Mouse (Mus musculus): ENCODE measurements at regions not wholly inside any gene's neighbourhood (a gene's known extent, or its start where the extent isn't known, plus 50 kb on each side); places are given as distances from the start of the nearest gene placed in this dataset.

- no peak for DNase-seq
Observed at GRCm38 (mm10) chr17:44420098-44421070, 232.0 kb downstream of the Clic5 start.

DNA sequence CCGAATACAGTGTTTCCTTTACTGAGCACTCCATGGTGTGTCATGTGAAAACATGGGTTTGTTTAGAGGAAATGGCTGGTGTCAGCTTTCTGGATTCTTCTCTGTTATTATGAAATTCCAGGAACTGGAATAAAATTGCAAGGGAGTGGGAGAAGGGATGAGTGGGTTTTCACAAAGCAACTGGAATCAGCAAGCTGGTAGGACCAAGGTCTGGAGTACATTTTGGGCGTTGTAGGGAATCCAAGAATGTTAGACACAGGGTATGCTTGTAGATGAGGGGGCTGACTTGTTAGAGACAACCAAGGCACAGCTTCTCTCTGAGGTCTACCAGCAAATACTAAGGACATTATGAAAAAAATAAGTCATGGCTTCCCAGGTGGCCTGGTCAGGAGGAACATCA is 233.8 kb downstream of the Clic5 start:
- no peak for DNase-seq

- no peak for DNase-seq
Observed at GRCm38 (mm10) chr17:44422865-44423264, 234.5 kb downstream of the Clic5 start.

GRCm38 (mm10) chr17:44423471-44423985 is 235.1 kb downstream of the Clic5 start:
- DNase-seq: no peak

- peak in 1 of 2 experiments; percentile 11 for DNase-seq
Observed at GRCm38 (mm10) chr17:44432524-44433295, 244.3 kb downstream of the Clic5 start.

DNA sequence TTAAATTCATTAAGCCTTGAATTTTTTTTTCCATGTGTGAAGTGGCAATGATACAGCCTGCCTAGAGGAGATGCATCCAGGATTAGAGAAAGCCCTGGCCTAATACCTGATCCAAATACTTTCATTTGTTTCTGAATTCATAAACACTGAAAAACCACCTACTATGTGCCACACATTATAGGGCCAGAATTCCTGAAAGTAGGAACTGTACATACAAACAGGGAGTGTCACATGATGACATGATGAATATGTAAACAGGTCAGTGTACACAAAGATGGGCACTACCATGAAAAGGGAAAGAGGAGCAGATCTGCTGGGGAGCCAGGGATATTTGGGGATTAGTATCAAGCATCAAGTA is 244.9 kb downstream of the Clic5 start:
- DNase-seq: no peak

GRCm38 (mm10) chr17:44436536-44437043 is 248.2 kb downstream of the Clic5 start:
- DNase-seq: no peak

- no peak for DNase-seq
Observed at GRCm38 (mm10) chr17:44438526-44438925, 250.1 kb downstream of the Clic5 start.

DNA sequence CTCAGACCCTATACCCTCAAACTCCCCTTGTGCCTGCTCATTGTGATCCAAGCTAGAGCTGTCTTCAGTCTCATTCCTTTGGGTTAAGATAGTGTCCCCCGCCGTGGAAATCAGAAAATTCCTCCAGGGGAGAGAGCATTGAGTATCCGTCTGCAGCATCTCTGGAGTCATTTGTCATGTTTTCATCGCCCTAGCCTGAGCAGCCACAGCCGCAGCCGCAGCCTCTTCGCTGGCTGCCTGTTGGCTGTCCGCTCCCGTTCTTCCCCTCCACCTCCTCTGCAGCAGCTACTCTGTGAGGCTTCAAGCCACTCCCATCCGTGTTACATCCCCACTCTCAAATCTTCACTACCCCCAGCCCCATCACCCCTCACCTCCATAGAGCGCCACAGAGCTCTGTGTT is 255.1 kb downstream of the Clic5 start:
- no peak for DNase-seq

DNA sequence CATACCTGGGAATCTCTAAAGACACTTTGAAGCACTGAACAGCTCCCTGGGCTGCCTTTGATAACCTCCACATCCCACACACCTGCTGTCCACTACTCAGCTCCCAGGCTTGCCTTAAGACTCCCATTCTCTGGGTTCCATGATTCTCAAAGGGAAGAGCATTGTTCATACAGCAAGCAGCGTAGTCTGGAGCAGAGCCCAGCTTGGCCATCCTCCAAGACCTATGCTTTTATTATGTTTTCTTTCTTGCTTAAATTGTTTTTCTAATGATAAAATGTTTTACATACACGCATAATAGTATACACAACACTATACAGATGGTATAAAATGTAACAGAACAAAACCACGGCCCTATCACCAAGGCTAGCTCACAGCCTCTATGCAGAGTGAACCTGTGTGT is 257.0 kb downstream of the Clic5 start:
- no peak for DNase-seq
